Mouse (Mus musculus): ENCODE results near the gene C130026I21Rik.
"Not testable (repeated sequence)": the region's sequence is repeated elsewhere in the genome, so short reads cannot be mapped to it uniquely, and the experiment has no call there.

DNA sequence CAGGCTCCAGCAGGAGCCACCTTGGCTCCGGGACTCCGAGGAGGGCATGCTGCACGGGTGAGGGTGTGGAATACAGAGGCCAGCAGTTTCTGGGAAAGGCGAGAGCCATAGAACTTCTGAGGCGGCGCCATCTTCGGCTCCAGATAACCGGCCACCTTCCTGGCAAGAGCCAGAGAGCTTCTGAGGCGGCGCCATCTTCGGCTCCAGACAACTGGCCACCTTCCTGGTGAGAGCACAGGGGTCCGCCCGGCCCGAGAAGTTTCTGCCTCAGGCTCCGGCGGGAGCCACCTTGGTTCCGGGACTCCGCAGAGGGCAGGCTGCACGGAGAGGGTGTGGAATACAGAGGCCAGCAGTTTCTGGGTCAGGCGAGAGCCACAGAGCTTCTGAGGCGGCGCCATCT is 136.7 kb downstream of the C130026I21Rik start:
- not testable (repeated sequence) for TF ChIP-seq POLR2A, CTCF (IDR thresholded peaks at IDR 0.05; ENCODE audit: insufficient read depth, low read depth, low read length)

Measured in olfactory bulb, adult 2 months (tissue).